ENCODE assay signal across 8 mouse cellular contexts in genomic region chr7:96643461-96644204, GRCm38 (mm10).
DNase-seq lines count a peak whose midpoint lies in the region; ATAC-seq and TF ChIP-seq lines count a peak whose summit lies in the region.

No protein-coding gene starts in this region.

- intact Hi-C loops in gastrocnemius, adult 2 months (cut with DNase I): no loop called here

- WGBS in hindbrain, embryonic 10.5 days: under 1% methylated on average over 27 of the region's 27 CpGs
- 6% methylated on average over 27 of the region's 27 CpGs for WGBS in liver, embryonic 13.5 days (ENCODE audit: insufficient replicate concordance)
- 4% methylated on average over 27 of the region's 27 CpGs for WGBS in stomach, embryonic 16.5 days

- DNase-seq in gastrocnemius, adult 2 months: peak; percentile 34
- DNase-seq in gastrocnemius, adult 18-20 months (ENCODE audit: low spot score): no peak
- DNase-seq in thymus, postnatal 4 days: peak; percentile 27
- no peak for DNase-seq in thymus, adult 18-20 months
- peak; percentile 91 for DNase-seq in hindbrain, embryonic 10.5 days (ENCODE audit: low spot score)
- DNase-seq in liver, embryonic 13.5 days: no peak
- DNase-seq in right cerebral cortex, postnatal 36 days (ENCODE audit: low spot score in 2 of 2): no peak

- H3K4me2 ChIP-seq in liver, embryonic 13.5 days: peak overlapping the region; percentile 27
- H3K4me2 ChIP-seq in stomach, embryonic 16.5 days (ENCODE audit: low read depth, low read length): peak overlapping the region; percentile 55

- H3K4me3 ChIP-seq in gastrocnemius, adult 2 months: peak overlapping the region; percentile 41
- peak overlapping the region; percentile 56 for H3K4me3 ChIP-seq in hindbrain, embryonic 10.5 days
- H3K4me3 ChIP-seq in liver, embryonic 13.5 days (replicated peaks): 0 out of 2 replicates have a peak overlapping the region, but pooled peaks have one; percentile 0
- H3K4me3 ChIP-seq in stomach, embryonic 16.5 days (replicated peaks; ENCODE audit: low read length): peak overlapping the region; percentile 34

- H3K36me3 ChIP-seq in hindbrain, embryonic 10.5 days: no peaks in the 10 kb centered on the region
- no peaks in the 10 kb centered on the region for H3K36me3 ChIP-seq in liver, embryonic 13.5 days
- no peaks in the 10 kb centered on the region for H3K36me3 ChIP-seq in stomach, embryonic 16.5 days (ENCODE audit: control insufficient read depth, insufficient read depth, low read length)

- no peak overlapping the region for H3K9ac ChIP-seq in liver, embryonic 13.5 days
- H3K9ac ChIP-seq in stomach, embryonic 16.5 days (ENCODE audit: low read length): peak overlapping the region; percentile 50; the same call in 1 of the 2 replicates

- H3K4me1 ChIP-seq in hindbrain, embryonic 10.5 days (replicated peaks): peaks cover 60% of the 10 kb centered on the region
- no peaks in the 10 kb centered on the region for H3K4me1 ChIP-seq in liver, embryonic 13.5 days (replicated peaks)
- peaks cover 5% of the 10 kb centered on the region for H3K4me1 ChIP-seq in stomach, embryonic 16.5 days (ENCODE audit: control insufficient read depth, insufficient read depth, low read length)

- no peak for TF ChIP-seq CTCF in gastrocnemius, adult 2 months (IDR thresholded peaks at IDR 0.05)

- ATAC-seq in liver, embryonic 13.5 days (ENCODE audit: low read depth): no peak
- peak; percentile 88 for ATAC-seq in stomach, embryonic 16.5 days (ENCODE audit: insufficient read depth, low FRiP score)

- peaks cover 43% of the 10 kb centered on the region for H3K27me3 ChIP-seq in hindbrain, embryonic 10.5 days (ENCODE audit: insufficient read depth, poor library complexity, severe bottlenecking)
- H3K27me3 ChIP-seq in liver, embryonic 13.5 days: peaks cover 30% of the 10 kb centered on the region
- no peaks in the 10 kb centered on the region for H3K27me3 ChIP-seq in stomach, embryonic 16.5 days (ENCODE audit: control insufficient read depth, insufficient read depth, low read length)

- H3K9me3 ChIP-seq in hindbrain, embryonic 10.5 days: no peaks in the 10 kb centered on the region
- H3K9me3 ChIP-seq in liver, embryonic 13.5 days (replicated peaks): no peaks in the 10 kb centered on the region
- H3K9me3 ChIP-seq in stomach, embryonic 16.5 days (replicated peaks; ENCODE audit: control insufficient read depth, low read length): no peaks in the 10 kb centered on the region

- no peak overlapping the region for H3K27ac ChIP-seq in gastrocnemius, adult 2 months
- peak overlapping the region; percentile 88 for H3K27ac ChIP-seq in hindbrain, embryonic 10.5 days
- H3K27ac ChIP-seq in liver, embryonic 13.5 days: no peak overlapping the region
- H3K27ac ChIP-seq in stomach, embryonic 16.5 days (ENCODE audit: low read length): no peak overlapping the region

Comparison
In these comparisons a context has a peak if more than half of its experiments do, and no peak if none do; other contexts are left out.
1. DNase-seq: peak in gastrocnemius, adult 2 months (single experiment), thymus, postnatal 4 days (single experiment) and hindbrain, embryonic 10.5 days (single experiment); none in gastrocnemius, adult 18-20 months (single experiment), thymus, adult 18-20 months (0 of 2), liver, embryonic 13.5 days (single experiment) and right cerebral cortex, postnatal 36 days (0 of 2).
2. H3K4me3 ChIP-seq: peak in every context shown above with its lines; median percentile 56 in hindbrain, embryonic 10.5 days; 41 in gastrocnemius, adult 2 months; 34 in stomach, embryonic 16.5 days; 0 in liver, embryonic 13.5 days.